Mouse (Mus musculus): ENCODE data around the gene Zfp652. TPM values are rescaled to one million over a fixed set of nuclear protein-coding genes. Genes with fewer than 3 reads are reported as not detected.

Zfp652 gene
- total and polyA plus RNA-seq, 3 experiments: 3.0 to 9.8 (median 6.2) TPM

- H3K9ac ChIP-seq (ENCODE audit: insufficient read depth, low read depth): peak within 1 kb of the TSS; percentile 29; the same call in 1 of the 2 replicates
- no peaks in the 10 kb centered on the region for H3K9me3 ChIP-seq (replicated peaks; ENCODE audit: low read length)
- peak within 1 kb of the TSS; percentile 85; the same call in 1 of the 2 replicates for H3K27ac ChIP-seq (ENCODE audit: insufficient read depth, low read depth)
- H3K79me2 ChIP-seq (replicated peaks; ENCODE audit: control insufficient read depth, extremely low read depth, insufficient read depth, poor library complexity, severe bottlenecking): peaks cover 39% of the 10 kb centered on the region
- H3K4me3 ChIP-seq (replicated peaks in 1 of 3; ENCODE audit: low read depth in 2 of 3, low read length in 2 of 3, poor library complexity in 1 of 3): peak within 1 kb of the TSS in 2 of 3 experiments; percentile 4 to 40
- in situ Hi-C loops (cut with MboI; ENCODE audit: low pct_ligation_motif_present, low pct_unique_long_range_greater_than_20kb, low sequenced_read_pairs): no loop called here
- TF ChIP-seq CHD2 (IDR thresholded peaks at IDR 0.05; ENCODE audit: low read length) (no peak), ZC3H11A (IDR thresholded peaks at IDR 0.05; ENCODE audit: low read depth, low read length) (no peak), KAT2A (IDR thresholded peaks at IDR 0.05; ENCODE audit: insufficient replicate concordance, low read length) (no peak), ZMIZ1 (IDR thresholded peaks at IDR 0.05; ENCODE audit: low read depth, low read length) (no peak), MAFK (IDR thresholded peaks at IDR 0.05; ENCODE audit: insufficient replicate concordance, low read length) (no peak), TBP (conservative IDR thresholded peaks at IDR 0.05; ENCODE audit: low read depth, low read length) (no peak), JUND (conservative IDR thresholded peaks at IDR 0.05; ENCODE audit: low read depth, low read length) (no peak), SMC3 (IDR thresholded peaks at IDR 0.05; ENCODE audit: low read depth, low read length) (no peak), TCF12 (IDR thresholded peaks at IDR 0.05; ENCODE audit: low read depth, low read length) (no peak), PAX5 (IDR thresholded peaks at IDR 0.05; ENCODE audit: low read length) (no peak), POLR2A (IDR thresholded peaks at IDR 0.05; ENCODE audit: low read depth, low read length) (no peak), CHD1 (IDR thresholded peaks at IDR 0.05; ENCODE audit: low read depth, low read length) (no peak), ZNF384 (IDR thresholded peaks at IDR 0.05; ENCODE audit: low read depth, low read length) (no peak), MXI1 (IDR thresholded peaks at IDR 0.05; ENCODE audit: low read depth, low read length) (no peak), ETS1 (conservative IDR thresholded peaks at IDR 0.05; ENCODE audit: low read depth, low read length) (no peak), IRF4 (IDR thresholded peaks at IDR 0.05; ENCODE audit: low read depth, low read length) (no peak), RCOR1 (conservative IDR thresholded peaks at IDR 0.05; ENCODE audit: low read depth, low read length) (no peak)
- H3K4me1 ChIP-seq (ENCODE audit: control insufficient read depth in 1 of 2, insufficient read depth in 2 of 2): peaks cover 50 to 92% of the 10 kb centered on the region in 2 experiments
- peak within 1 kb of the TSS; percentile 82 for H3K4me2 ChIP-seq (ENCODE audit: insufficient read depth, low read depth, poor library complexity, severe bottlenecking)
- dilution Hi-C loops (cut with MboI; ENCODE audit: extremely low pct_ligation_motif_present, extremely low pct_unique_long_range_greater_than_20kb, low sequenced_read_pairs): no loop called here
- H3K36me3 ChIP-seq (replicated peaks in 1 of 2; ENCODE audit: control insufficient read depth in 1 of 2, insufficient read depth in 1 of 2, low read length in 1 of 2): peaks cover 33 to 43% of the 10 kb centered on the region in 2 experiments
- no peak for DNase-seq (ENCODE audit: extremely low read depth)
- no peaks in the 10 kb centered on the region for H3K27me3 ChIP-seq (replicated peaks)
These were observed 124.6 kb downstream of the Zfp652 start, which contains the start of gene Gngt2 for GRCm38 (mm10) chr11:95837059-95837458. Gngt2 (plus strand) TSS chr11:95837216.

DNA sequence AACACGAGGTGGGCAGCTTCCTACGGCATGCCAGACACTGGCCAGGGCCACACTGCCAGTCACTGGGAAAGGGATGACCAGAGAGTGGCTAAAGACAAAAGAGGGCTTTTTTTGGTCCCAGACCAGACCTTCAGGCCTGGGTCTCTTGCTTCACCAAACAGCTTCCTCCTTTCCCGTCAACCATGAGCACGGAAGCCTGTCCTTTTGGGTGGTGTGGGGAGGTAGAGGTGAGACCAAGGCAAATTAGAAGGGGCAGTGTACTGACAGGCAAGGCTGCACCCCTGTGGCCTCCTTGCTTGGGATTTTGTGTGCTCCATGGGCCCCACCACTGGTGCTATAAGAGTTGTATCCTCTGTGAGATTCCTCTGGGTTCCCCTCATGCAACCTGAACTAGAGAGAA, 126.1 kb downstream of the Zfp652 start:
- Histone ChIP-seq H3K27me3 (replicated peaks) (no peaks in the 10 kb centered on the region), H3K36me3 (replicated peaks in 1 of 2; ENCODE audit: control insufficient read depth in 1 of 2, insufficient read depth in 1 of 2, low read length in 1 of 2) (peaks cover 20 to 28% of the 10 kb centered on the region in 2 experiments), H3K27ac (ENCODE audit: insufficient read depth, low read depth) (peak overlapping the region; percentile 85), H3K4me3 (replicated peaks in 1 of 3; ENCODE audit: low read depth in 2 of 3, low read length in 2 of 3, poor library complexity in 1 of 3) (peak overlapping the region; percentile 20 to 40 (median 24)), H3K4me1 (ENCODE audit: control insufficient read depth in 1 of 2, insufficient read depth in 2 of 2) (peaks cover 47 to 86% of the 10 kb centered on the region in 2 experiments), H3K9me3 (replicated peaks; ENCODE audit: low read length) (no peaks in the 10 kb centered on the region), H3K9ac (ENCODE audit: insufficient read depth, low read depth) (peak overlapping the region; percentile 29), H3K79me2 (replicated peaks; ENCODE audit: control insufficient read depth, extremely low read depth, insufficient read depth, poor library complexity, severe bottlenecking) (peaks cover 39% of the 10 kb centered on the region), H3K4me2 (ENCODE audit: insufficient read depth, low read depth, poor library complexity, severe bottlenecking) (peak overlapping the region; percentile 82)
- in situ Hi-C loops (cut with MboI; ENCODE audit: low pct_ligation_motif_present, low pct_unique_long_range_greater_than_20kb, low sequenced_read_pairs) (no loop called here), dilution Hi-C loops (cut with MboI; ENCODE audit: extremely low pct_ligation_motif_present, extremely low pct_unique_long_range_greater_than_20kb, low sequenced_read_pairs) (no loop called here)
- no peak for DNase-seq (ENCODE audit: extremely low read depth)
- TF ChIP-seq MYC (IDR thresholded peaks at IDR 0.05; ENCODE audit: low read depth, low read length): 0 out of 2 replicates have a peak, but pooled peaks have one; percentile 25
- no peak; the same call in 1 of the 2 replicates for TF ChIP-seq TCF12 (IDR thresholded peaks at IDR 0.05; ENCODE audit: low read depth, low read length)
- no peak for TF ChIP-seq UBTF (IDR thresholded peaks at IDR 0.05; ENCODE audit: low read depth, low read length)
- no peak for TF ChIP-seq RCOR1 (conservative IDR thresholded peaks at IDR 0.05; ENCODE audit: low read depth, low read length)
- peak; percentile 37; the same call in 1 of the 2 replicates for TF ChIP-seq MAZ (IDR thresholded peaks at IDR 0.05; ENCODE audit: low read depth, low read length)
- no peak for TF ChIP-seq CHD1 (IDR thresholded peaks at IDR 0.05; ENCODE audit: low read depth, low read length)
- TF ChIP-seq JUND (conservative IDR thresholded peaks at IDR 0.05; ENCODE audit: low read depth, low read length): no peak
- TF ChIP-seq EP300 (IDR thresholded peaks at IDR 0.05; ENCODE audit: low read length): no peak
- peak; percentile 38 for TF ChIP-seq ELF1 (IDR thresholded peaks at IDR 0.05; ENCODE audit: low read depth, low read length)
- TF ChIP-seq TBP (conservative IDR thresholded peaks at IDR 0.05; ENCODE audit: low read depth, low read length): no peak; the same call in 1 of the 2 replicates
- no peak; the same call in 1 of the 2 replicates for TF ChIP-seq RAD21 (IDR thresholded peaks at IDR 0.05; ENCODE audit: low read depth, low read length)
- peak in 1 of 2 experiments; percentile 3; a peak in 1 of 4 replicates for TF ChIP-seq CTCF (conservative IDR thresholded peaks at IDR 0.05 in 1 of 2, IDR thresholded peaks at IDR 0.05 in 1 of 2; ENCODE audit: low read depth in 2 of 2, low read length in 2 of 2)

Measured in CH12.LX (cell line).